Mouse (Mus musculus): Measurements from ENCODE around the gene Sipa1l2. TPM values are rescaled to one million over a fixed set of nuclear protein-coding genes. Genes with fewer than 3 reads are reported as not detected.
A peak's percentile ranks its signal among the peaks of the same experiment; 100 is the strongest.

Gene Sipa1l2
- polyA plus RNA-seq (2015; fragmentation: Nextera tagmentation; extraction: Ambion mirVana) = 4.9 and 6.8 TPM in 2 replicates

DNA sequence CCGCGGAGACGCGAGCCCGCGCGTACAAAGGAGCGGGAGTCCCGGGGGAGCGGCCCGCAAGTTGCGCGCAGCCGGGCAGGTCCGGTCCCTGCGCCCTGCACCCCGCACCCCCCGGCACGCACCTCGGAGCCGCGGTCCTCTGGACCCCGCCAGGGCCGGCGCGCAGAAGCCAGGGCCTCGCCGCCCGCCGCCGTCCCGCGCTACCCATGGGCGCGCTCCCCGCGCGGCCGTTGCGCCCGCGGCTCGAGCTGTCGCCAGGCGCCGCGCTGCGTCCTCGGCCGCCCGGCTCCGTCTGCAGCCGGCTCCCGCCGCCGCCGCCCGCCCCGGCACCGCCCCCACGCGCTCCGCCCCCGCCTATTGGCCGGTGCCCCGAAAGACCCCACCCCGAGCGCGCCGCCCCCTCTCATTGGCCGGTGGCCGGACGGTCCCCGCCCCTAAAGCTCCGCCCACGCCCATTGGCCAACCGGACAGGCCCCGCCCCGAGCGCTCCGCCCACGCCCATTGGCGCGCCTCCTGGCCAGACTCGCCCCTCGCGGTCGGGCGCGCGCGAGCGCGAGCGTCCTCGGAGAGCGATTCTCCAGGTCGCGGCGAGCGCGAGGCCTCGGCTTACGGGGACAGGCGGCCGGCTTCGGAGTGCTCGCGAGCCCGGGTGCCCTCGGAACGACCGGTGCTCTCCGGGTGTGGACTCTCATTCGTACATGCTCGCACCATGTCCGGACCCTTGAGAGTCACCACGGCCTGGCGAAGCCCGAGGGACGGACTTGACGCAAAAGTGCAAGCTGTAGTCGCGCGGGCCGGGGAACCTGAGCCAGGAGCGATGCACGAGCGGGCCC, at the start of gene Sipa1l2:
TSS of gene Sipa1l2 (minus strand) at position 276 of the 833 bp plus-strand sequence.
- WGBS = under 1% methylated on average over 125 of the region's 129 CpGs
- Histone ChIP-seq H3K27ac (ENCODE audit: low read length) (peak within 1 kb of the TSS; percentile 96), H3K4me2 (ENCODE audit: low read depth, low read length) (peak within 1 kb of the TSS; percentile 93), H3K36me3 (ENCODE audit: control insufficient read depth, insufficient read depth, low read length) (no peaks in the 10 kb centered on the region), H3K27me3 (replicated peaks; ENCODE audit: control insufficient read depth, insufficient read depth, low read length) (no peaks in the 10 kb centered on the region), H3K9me3 (ENCODE audit: control insufficient read depth, low read length) (no peaks in the 10 kb centered on the region), H3K4me1 (ENCODE audit: control insufficient read depth, insufficient read depth, low read length) (peaks cover 19% of the 10 kb centered on the region), H3K9ac (ENCODE audit: low read depth, low read length) (peak within 1 kb of the TSS; percentile 80), H3K4me3 (ENCODE audit: low read length) (peak within 1 kb of the TSS; percentile 75)
- peak; percentile 89 for ATAC-seq

GRCm38 (mm10) chr8:125618543-125619335, 49.1 kb upstream of the Sipa1l2 start:
- H3K4me3 ChIP-seq (ENCODE audit: low read length) = no peak overlapping the region; the same call in 1 of the 2 replicates
- WGBS = 43% methylated on average over 16 of the region's 16 CpGs
- no peaks in the 10 kb centered on the region for H3K9me3 ChIP-seq (ENCODE audit: control insufficient read depth, low read length)
- H3K36me3 ChIP-seq (ENCODE audit: control insufficient read depth, insufficient read depth, low read length) = no peaks in the 10 kb centered on the region
- peak; percentile 63 for ATAC-seq
- peaks cover 11% of the 10 kb centered on the region for H3K4me1 ChIP-seq (ENCODE audit: control insufficient read depth, insufficient read depth, low read length)
- H3K4me2 ChIP-seq (ENCODE audit: low read depth, low read length) = peak overlapping the region; percentile 38
- H3K27me3 ChIP-seq (replicated peaks; ENCODE audit: control insufficient read depth, insufficient read depth, low read length) = no peaks in the 10 kb centered on the region
- no peak overlapping the region for H3K9ac ChIP-seq (ENCODE audit: low read depth, low read length)
- 0 out of 2 replicates have a peak overlapping the region, but pooled peaks have one; percentile 29 for H3K27ac ChIP-seq (ENCODE audit: low read length)

DNA sequence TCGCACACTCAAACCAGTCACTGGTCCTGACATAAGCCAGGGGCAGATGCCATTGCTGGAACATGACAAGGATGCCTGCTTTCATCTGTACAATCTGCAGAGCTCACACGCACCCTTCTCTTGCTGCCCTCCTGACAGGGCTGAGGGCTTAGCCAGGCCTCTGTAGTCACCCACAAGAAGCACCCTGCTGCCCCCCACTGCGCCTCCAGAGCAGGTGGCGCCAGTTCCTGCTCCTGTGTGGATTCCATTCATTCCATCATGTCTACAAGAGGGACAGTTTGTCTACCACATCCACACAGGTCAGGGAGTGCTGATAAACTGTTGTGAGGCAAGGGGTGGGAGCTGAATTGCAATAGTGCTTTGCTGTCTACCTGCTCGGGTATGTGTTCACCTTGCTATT, 47.3 kb upstream of the Sipa1l2 start:
- H3K4me1 ChIP-seq (ENCODE audit: control insufficient read depth, insufficient read depth, low read length) = peaks cover 11% of the 10 kb centered on the region
- no peaks in the 10 kb centered on the region for H3K9me3 ChIP-seq (ENCODE audit: control insufficient read depth, low read length)
- H3K27me3 ChIP-seq (replicated peaks; ENCODE audit: control insufficient read depth, insufficient read depth, low read length) = no peaks in the 10 kb centered on the region
- H3K4me2 ChIP-seq (ENCODE audit: low read depth, low read length) = no peak overlapping the region
- no peak overlapping the region for H3K27ac ChIP-seq (ENCODE audit: low read length)
- no peak overlapping the region for H3K4me3 ChIP-seq (ENCODE audit: low read length)
- 61% methylated on average over 5 of the region's 5 CpGs for WGBS
- ATAC-seq = no peak
- no peaks in the 10 kb centered on the region for H3K36me3 ChIP-seq (ENCODE audit: control insufficient read depth, insufficient read depth, low read length)
- no peak overlapping the region for H3K9ac ChIP-seq (ENCODE audit: low read depth, low read length)

DNA sequence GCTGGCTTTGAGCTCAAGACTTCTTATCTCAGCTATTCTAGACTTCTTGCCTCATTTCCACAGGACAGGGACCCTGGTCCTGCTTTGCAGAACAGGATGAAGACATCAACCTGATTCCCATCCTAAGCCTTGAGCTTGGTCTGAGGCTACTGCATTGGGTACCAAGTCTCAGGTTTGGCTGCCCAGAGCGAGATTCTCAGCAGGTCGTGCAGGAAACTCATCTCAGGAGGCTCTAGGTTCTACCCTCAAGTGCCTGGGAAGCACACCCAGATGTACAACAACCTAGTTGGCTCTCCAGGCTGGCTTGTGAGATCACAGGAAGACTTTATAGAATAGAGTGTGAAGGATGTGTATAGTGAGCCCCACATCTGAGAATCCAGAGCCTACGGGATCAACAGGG, 46.4 kb upstream of the Sipa1l2 start:
- peaks cover 11% of the 10 kb centered on the region for H3K4me1 ChIP-seq (ENCODE audit: control insufficient read depth, insufficient read depth, low read length)
- 84% methylated on average over 3 of the region's 3 CpGs for whole genome bisulfite sequencing
- no peak for ATAC-seq
- H3K9ac ChIP-seq (ENCODE audit: low read depth, low read length) = no peak overlapping the region
- H3K27ac ChIP-seq (ENCODE audit: low read length) = no peak overlapping the region
- H3K4me3 ChIP-seq (ENCODE audit: low read length) = no peak overlapping the region
- H3K27me3 ChIP-seq (replicated peaks; ENCODE audit: control insufficient read depth, insufficient read depth, low read length) = no peaks in the 10 kb centered on the region
- H3K4me2 ChIP-seq (ENCODE audit: low read depth, low read length) = no peak overlapping the region
- no peaks in the 10 kb centered on the region for H3K36me3 ChIP-seq (ENCODE audit: control insufficient read depth, insufficient read depth, low read length)
- no peaks in the 10 kb centered on the region for H3K9me3 ChIP-seq (ENCODE audit: control insufficient read depth, low read length)

GRCm38 (mm10) chr8:125613552-125613951, 43.9 kb upstream of the Sipa1l2 start:
- Histone ChIP-seq H3K9me3 (ENCODE audit: control insufficient read depth, low read length) (no peaks in the 10 kb centered on the region), H3K4me1 (ENCODE audit: control insufficient read depth, insufficient read depth, low read length) (no peaks in the 10 kb centered on the region; the same call in 1 of the 2 replicates), H3K9ac (ENCODE audit: low read depth, low read length) (no peak overlapping the region), H3K4me2 (ENCODE audit: low read depth, low read length) (no peak overlapping the region), H3K27me3 (replicated peaks; ENCODE audit: control insufficient read depth, insufficient read depth, low read length) (no peaks in the 10 kb centered on the region), H3K36me3 (ENCODE audit: control insufficient read depth, insufficient read depth, low read length) (no peaks in the 10 kb centered on the region), H3K27ac (ENCODE audit: low read length) (no peak overlapping the region), H3K4me3 (ENCODE audit: low read length) (no peak overlapping the region)
- WGBS = 93% methylated on average over 2 of the region's 2 CpGs
- no peak for ATAC-seq

DNA sequence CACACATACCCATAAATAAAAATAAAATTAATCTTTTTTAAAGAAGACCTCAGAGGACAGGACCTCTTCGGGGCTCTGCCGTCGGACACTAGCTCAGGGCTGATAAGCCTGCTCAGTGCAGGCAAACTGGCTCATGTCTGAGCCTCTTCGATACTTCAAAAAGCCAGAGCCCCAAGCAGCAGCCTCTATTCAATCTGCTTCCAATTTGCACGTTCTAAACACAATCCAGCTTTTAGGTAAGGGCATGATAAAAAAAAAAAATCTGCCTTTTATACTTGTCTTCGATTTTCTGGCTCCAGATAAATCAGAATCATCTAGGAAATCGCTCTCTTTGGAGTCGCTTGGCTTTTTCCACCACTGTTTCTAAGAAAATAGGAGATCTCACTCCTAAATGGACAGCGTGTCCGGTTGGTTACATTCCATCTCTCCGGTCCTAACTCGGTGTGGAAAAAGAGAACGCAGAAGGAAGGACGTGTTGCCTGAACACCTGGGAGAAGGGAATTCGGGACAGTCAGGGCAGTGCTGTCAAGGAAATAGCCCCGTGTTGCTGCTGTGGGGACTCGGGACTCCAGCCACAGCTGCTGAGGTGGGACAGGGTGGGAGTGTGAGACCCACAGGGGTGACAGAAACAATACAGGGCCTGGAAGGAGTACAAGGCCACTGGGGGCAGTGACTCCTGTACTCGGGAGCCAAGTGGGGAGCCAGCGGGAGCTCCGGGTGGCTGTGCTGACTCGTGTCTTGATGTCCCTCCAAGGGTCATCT, 42.4 kb upstream of the Sipa1l2 start:
- WGBS = 84% methylated on average over 21 of the region's 21 CpGs
- Histone ChIP-seq H3K9ac (ENCODE audit: low read depth, low read length) (no peak overlapping the region), H3K4me1 (ENCODE audit: control insufficient read depth, insufficient read depth, low read length) (no peaks in the 10 kb centered on the region), H3K27me3 (replicated peaks; ENCODE audit: control insufficient read depth, insufficient read depth, low read length) (no peaks in the 10 kb centered on the region), H3K36me3 (ENCODE audit: control insufficient read depth, insufficient read depth, low read length) (no peaks in the 10 kb centered on the region), H3K27ac (ENCODE audit: low read length) (no peak overlapping the region), H3K4me2 (ENCODE audit: low read depth, low read length) (no peak overlapping the region), H3K4me3 (ENCODE audit: low read length) (no peak overlapping the region), H3K9me3 (ENCODE audit: control insufficient read depth, low read length) (no peaks in the 10 kb centered on the region)
- ATAC-seq = no peak

DNA sequence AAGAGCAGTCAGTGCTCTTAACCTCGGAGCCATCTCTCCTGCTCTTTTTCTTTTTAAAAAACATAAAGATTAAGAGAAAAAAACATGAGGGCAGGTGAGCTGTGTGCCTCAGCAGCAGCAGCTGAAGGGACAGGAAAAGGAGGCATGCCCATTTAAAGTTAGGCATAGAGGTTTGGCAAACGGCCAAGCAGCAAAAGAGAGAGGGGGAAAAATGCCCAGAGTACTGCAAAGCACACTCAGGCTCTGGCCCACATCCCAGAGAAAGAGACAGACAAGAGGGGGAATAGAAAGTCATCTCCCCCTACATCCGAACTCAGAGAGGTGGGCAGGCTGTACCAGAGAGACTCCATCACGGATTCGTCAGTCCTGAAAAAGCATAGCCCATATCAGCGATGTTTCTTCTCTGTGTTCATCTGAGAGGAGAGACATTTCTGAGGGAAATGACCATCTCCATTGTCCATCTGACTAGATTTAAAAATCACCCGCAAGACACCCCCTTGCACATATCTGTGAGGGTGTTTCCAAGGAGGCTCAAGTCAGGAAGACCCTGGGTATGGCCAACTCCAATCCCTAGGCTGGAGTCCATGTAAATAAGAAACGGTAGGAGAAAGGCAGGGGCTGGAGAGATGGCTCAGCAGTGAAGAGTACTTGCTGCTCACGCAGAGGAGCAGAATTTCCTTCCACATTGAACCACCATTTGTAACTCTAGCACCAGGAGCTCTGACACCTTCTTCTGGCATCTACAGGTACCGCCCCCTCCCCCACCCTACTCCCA, 41.6 kb upstream of the Sipa1l2 start:
- no peak for ATAC-seq
- 85% methylated on average over 10 of the region's 10 CpGs for WGBS

GRCm38 (mm10) chr8:125609737-125610136, 40.1 kb upstream of the Sipa1l2 start:
- Histone ChIP-seq H3K9ac (ENCODE audit: low read depth, low read length) (no peak overlapping the region), H3K27me3 (replicated peaks; ENCODE audit: control insufficient read depth, insufficient read depth, low read length) (no peaks in the 10 kb centered on the region), H3K36me3 (ENCODE audit: control insufficient read depth, insufficient read depth, low read length) (no peaks in the 10 kb centered on the region), H3K27ac (ENCODE audit: low read length) (no peak overlapping the region), H3K4me3 (ENCODE audit: low read length) (no peak overlapping the region), H3K4me2 (ENCODE audit: low read depth, low read length) (no peak overlapping the region), H3K9me3 (ENCODE audit: control insufficient read depth, low read length) (no peaks in the 10 kb centered on the region), H3K4me1 (ENCODE audit: control insufficient read depth, insufficient read depth, low read length) (peaks cover 6% of the 10 kb centered on the region)
- WGBS = 87% methylated on average over 6 of the region's 6 CpGs
- no peak for ATAC-seq

More for the DNA sequence above, 41.6 kb upstream of the Sipa1l2 start:
- Histone ChIP-seq H3K9ac (ENCODE audit: low read depth, low read length) (no peak overlapping the region), H3K4me3 (ENCODE audit: low read length) (no peak overlapping the region), H3K27ac (ENCODE audit: low read length) (no peak overlapping the region), H3K9me3 (ENCODE audit: control insufficient read depth, low read length) (no peaks in the 10 kb centered on the region), H3K4me2 (ENCODE audit: low read depth, low read length) (no peak overlapping the region), H3K27me3 (replicated peaks; ENCODE audit: control insufficient read depth, insufficient read depth, low read length) (no peaks in the 10 kb centered on the region), H3K4me1 (ENCODE audit: control insufficient read depth, insufficient read depth, low read length) (no peaks in the 10 kb centered on the region), H3K36me3 (ENCODE audit: control insufficient read depth, insufficient read depth, low read length) (no peaks in the 10 kb centered on the region)
